Mouse (Mus musculus) lung, adult 2 months (tissue): ENCODE measurements around the gene Letm1.

Experiments used
- CTCF ChIP-seq: fragments of 200-500 bp; IDR thresholded peaks from 2 replicates; pipeline ENCODE4 v1.5.1; 2011; ENCODE audit warnings: mild to moderate bottlenecking, low read length, control low read depth; ENCODE audit not compliant: insufficient read depth
- POLR2A ChIP-seq: fragments of 200-500 bp; IDR thresholded peaks from 2 replicates; pipeline ENCODE4 v1.6.1; 2011; ENCODE audit warnings: low read depth, mild to moderate bottlenecking, control low read depth, low read length, borderline replicate concordance; ENCODE audit errors: extremely low read depth

GRCm38 (mm10) chr5:33826001-33826400, 43.4 kb upstream of the Letm1 start:
- TF ChIP-seq CTCF, result no peak
- no peak for TF ChIP-seq POLR2A
